Mouse (Mus musculus) olfactory bulb, adult 2 months (tissue): Measurements from ENCODE around the gene Tnnc2.

Source experiments
- CTCF ChIP-seq: fragments of 200-500 bp; IDR thresholded peaks from 2 replicates; pipeline ENCODE4 v1.5.1; 2012; ENCODE audit warnings: low read depth, mild to moderate bottlenecking, low read length, moderate library complexity; ENCODE audit not compliant: insufficient read depth
- POLR2A ChIP-seq: fragments of 200-500 bp; IDR thresholded peaks from 2 replicates; pipeline ENCODE4 v1.6.1; 2012; ENCODE audit warnings: mild to moderate bottlenecking, low read depth, low read length, moderate library complexity; ENCODE audit not compliant: insufficient read depth

DNA sequence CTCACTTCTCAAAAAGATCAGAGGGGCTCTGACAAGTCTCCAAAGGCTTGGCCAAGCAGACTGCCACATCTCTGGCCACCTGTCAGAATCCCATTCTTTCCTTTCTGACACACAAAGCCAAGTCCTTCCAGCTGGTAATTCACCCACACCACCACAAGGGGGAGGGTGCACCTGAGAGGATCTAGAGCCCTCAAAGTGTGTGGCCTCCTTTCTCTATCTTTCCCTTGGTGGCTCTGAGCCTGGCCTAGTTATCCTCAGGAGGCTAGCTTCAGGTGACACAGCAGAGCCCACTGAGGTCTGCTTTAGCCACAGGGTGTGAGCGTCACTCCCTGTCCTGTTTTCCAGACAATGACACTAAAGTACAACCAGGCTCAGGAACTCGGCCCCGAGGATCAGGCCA lies 13.5 kb upstream of the Tnnc2 start:
- TF ChIP-seq POLR2A (no peak), CTCF (peak; percentile 20; the same call in 1 of the 2 replicates)
